Mouse (Mus musculus) frontal cortex, adult (tissue): ENCODE results near the gene Mib2.
"Not testable (repeated sequence)": the region's sequence is repeated elsewhere in the genome, so short reads cannot be mapped to it uniquely, and the experiment has no call there.

Experiments
- ATAC-seq: cut with Nextera tagmentation; 2 replicates; pipeline ENCODE4 v1.9.2; 2017; ENCODE audit warnings: mild to moderate bottlenecking, moderate library complexity, mixed read lengths; ENCODE audit not compliant: low TSS enrichment

Gene Mib2

DNA sequence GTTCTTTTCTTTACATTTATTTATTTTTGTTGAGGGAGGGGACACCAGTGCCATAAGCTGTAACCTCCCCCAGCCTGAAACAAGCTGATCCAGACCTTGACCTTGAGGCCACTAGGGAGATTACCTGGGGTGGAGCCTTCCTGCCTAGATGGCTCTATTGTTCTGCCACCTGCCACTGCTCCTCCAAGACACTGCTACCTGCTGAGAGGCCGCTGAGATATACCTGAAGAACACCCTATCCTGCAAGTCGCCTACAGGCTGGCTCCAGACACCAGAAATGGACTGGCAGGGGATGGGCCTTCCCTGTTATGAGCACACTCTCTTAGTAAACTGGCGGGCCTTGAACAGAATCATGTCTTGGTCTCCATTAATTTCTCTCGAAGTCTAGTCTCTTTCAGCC is 1.2 kb upstream of the Mib2 start:
- not testable (repeated sequence) for ATAC-seq

- ATAC-seq: peak; percentile 32; the same call in 1 of the 2 replicates
These were observed 639 bp upstream of the Mib2 start for GRCm38 (mm10) chr4:155669598-155670075.

- ATAC-seq: no peak
These were observed 2.1 kb downstream of the Mib2 start for GRCm38 (mm10) chr4:155666903-155667302.

DNA sequence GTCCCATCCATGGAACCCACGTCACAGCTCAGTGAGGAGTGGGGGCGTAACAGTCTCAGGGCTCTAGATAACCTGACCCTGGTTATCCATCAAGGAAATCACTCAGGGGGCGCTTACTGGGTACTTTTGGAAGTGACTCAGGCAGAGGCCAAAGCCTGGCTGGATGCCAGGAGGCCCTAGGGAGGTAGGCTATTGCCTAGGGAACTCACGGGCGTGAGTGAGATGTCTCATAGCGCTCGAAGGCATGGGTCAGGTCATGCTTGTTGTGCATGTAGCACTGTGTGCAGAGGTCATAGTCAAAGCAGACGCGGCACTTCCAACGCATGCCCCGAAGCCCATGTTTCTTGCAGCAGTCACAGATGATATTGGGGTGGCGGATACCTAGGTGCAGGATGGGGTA is 8.4 kb downstream of the Mib2 start:
- no peak for ATAC-seq

GRCm38 (mm10) chr4:155658961-155659360 is 10.0 kb downstream of the Mib2 start:
- ATAC-seq: no peak

GRCm38 (mm10) chr4:155656214-155656751 is 12.7 kb downstream of the Mib2 start:
- ATAC-seq: no peak

GRCm38 (mm10) chr4:155654456-155655298 is 14.3 kb downstream of the Mib2 start:
- ATAC-seq: no peak

DNA sequence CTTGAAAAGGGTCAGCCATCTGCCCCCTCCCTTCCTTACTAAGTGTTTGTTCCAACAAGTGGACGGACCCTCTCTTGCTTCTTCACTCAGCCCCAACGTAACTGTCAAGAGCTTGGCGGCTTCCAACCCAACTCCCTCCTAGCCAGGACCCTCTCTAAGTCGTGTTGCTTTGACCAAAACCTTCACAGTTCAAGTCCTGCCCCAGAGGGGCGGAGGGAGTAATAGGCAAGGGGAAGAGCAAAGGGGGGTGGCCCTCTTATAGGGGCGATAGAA is 14.9 kb downstream of the Mib2 start:
- ATAC-seq: no peak

DNA sequence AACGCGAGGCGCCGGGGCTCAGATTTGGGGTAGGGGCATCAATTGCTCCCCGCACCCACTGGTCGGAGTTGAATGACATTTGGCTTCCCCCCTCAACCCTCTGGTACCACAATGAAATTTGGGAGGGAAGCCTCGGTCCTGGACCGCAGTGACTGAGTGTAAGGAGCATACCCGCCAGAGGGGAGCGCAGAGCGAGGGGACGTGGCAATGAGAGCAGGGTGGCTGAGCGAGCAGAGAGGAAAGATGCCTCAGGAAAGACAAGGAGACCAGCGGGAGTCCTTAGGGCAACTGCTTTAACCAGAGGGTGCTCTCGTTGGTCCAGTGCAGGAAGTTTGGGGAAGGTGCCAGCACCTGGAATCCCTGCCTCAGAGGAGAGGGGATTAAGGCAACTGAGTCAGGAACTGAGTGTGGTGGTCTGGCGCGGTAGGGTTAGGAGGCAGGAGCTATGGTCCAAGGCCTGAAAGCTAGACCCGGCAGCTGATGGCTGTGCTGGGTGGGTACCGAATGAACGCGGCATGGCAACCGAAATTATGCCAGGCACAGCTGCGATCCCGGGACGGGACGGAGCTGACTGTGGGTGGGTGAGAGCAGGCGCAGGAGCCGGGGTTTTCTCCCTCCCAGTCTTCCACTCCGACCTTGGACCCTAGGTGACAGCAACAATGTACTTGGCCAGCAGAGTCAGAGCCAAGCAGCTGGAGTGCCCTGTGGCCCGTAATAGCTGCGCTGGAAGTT is 15.4 kb downstream of the Mib2 start:
- ATAC-seq: peak; percentile 35; the same call in 1 of the 2 replicates

- ATAC-seq: no peak; the same call in 1 of the 2 replicates
These were observed 15.9 kb downstream of the Mib2 start, which contains the start of gene Mmp23 for GRCm38 (mm10) chr4:155653086-155653450. Gene Mmp23, minus strand, starts transcription at chr4:155653384.

GRCm38 (mm10) chr4:155652283-155653085 is 16.5 kb downstream of the Mib2 start:
- no peak for ATAC-seq

DNA sequence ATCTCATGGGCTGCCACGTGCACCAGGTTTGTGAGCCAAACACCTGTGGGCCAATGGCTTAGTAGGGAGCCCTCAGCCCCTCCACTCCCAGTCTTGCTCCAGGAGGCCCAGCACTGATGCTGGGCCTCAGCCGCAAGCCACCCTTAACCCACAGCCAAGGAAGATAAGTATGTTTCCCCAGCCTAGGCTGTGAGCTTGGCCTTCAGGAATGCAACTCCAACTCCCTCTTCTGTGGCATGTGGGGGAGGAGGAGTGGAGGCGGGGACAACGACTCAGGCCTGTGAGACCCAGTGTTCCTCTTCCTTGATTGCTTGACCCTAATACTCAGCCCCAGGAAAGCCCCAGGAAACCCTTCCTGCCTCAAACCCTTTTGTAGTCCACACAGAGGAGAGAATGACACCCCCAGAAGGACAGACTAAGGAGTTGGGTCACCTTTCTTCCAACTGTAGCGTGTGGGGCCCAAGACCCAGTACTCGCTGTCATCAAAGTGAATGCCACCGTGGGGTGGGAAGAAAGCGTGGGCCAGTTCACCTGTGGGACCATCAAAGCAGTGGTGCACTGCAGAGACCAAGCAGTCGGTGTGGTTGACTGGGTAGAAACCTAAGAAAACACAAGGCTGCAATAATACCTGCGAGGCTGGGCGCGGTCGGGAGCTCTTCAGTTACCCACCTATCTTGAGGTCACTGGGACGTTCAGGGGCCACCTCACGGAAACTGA is 17.3 kb downstream of the Mib2 start:
- ATAC-seq: no peak

DNA sequence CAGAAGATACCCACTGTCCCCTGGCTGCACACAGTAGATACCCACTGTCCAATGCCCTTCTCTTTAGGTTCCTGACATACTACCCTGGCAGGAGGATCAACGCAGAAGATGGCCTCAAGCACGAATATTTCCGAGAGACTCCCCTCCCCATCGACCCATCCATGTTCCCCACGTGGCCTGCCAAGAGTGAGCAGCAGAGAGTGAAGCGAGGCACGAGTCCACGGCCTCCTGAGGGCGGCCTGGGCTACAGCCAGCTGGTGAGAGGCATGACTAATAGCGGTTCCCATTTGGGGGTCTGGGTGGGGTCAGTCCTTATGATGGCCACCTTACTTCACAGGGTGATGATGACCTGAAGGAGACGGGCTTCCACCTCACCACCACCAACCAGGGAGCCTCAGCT is 19.6 kb downstream of the Mib2 start:
- no peak for ATAC-seq

DNA sequence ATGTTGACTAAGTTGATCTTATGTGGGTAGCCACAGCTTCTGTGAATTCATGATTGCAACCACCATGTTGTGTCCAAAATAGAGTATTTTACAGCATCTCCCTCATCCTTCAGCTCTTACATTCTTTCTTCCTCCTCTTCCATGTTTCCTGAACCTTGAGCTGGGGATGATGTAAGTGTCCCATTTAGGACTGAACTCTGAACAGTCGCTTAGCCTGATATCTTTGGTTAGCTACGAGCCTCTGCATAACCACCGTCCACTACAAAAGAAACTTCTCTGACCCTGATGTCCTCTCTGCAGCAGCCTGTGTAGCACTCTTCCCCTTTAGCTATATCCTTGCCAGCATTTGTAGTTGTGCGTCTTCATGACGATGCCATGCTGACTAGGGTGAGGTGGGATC is 23.3 kb downstream of the Mib2 start:
- no peak for ATAC-seq

DNA sequence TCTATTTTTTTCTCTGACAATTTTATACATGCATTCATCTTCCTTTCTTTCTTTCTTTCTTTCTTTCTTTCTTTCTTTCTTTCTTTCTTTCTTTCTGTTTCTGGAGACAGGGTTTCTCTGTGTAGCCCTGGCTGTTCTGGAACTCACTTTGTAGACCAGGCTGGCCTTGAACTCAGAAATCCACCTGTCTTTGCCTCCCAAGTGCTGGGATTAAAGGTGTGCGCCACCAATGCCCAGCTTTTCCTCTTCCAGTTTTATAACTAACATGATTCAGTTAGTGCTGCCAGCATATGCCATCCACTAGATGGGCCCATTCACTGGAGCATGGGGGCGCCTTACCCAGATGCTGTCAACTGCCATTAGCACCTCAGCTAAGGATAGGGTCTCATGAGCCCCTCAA is 23.7 kb downstream of the Mib2 start, which contains the start of gene Gm10563:
Gene Gm10563 (minus strand): TSS at position 101 of the 400 bp plus-strand sequence.
- ATAC-seq: not testable (repeated sequence)

DNA sequence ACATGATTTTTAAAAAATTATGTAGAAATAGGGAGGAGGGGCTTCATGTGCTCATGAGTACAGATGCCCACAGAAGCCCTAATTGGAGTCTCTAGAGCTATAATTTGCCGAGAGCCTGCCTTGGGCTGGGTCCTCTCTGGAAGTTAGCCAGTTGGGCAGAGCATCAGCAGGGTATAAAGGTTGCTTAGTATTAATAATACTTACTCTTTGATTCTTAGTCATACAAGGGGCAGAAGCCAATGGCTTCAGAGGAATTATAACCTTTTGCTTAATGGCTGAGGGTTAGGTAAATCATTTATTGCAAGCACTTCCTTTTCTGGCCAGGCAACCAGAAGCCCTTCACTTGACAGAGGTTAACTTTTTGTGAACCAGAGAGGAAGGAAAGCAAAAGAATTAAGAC is 25.5 kb downstream of the Mib2 start:
- ATAC-seq: no peak

GRCm38 (mm10) chr4:155635766-155636499 is 33.1 kb downstream of the Mib2 start:
- ATAC-seq: no peak

DNA sequence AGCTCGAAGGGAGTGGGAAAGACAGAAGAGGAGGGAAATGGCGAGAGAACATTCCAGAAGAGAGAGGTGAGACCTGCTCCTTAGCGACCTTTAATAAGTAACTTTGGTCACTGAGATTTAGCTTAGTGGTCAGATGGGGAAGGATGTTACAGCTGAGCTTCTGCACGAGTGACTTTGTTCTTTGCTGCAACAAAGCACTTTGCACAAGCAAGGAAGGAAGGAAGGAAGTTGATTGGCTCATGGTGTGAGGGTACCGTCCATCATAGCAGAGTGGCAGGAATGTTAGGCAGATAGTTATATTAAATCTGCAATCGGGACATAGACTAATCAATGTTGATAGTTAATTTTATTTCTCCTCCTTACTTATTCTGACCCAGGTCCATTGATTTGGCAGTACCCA is 38.7 kb downstream of the Mib2 start:
- no peak for ATAC-seq

GRCm38 (mm10) chr4:155624338-155625291 is 44.4 kb downstream of the Mib2 start, which contains the start of gene Cdk11b:
Gene Cdk11b, plus strand, starts transcription at chr4:155624854.
- ATAC-seq: peak; percentile 99
